Mouse (Mus musculus): Measurements from ENCODE around the gene Zkscan14. TPM values are rescaled to one million over a fixed set of nuclear protein-coding genes. Genes with fewer than 3 reads are reported as not detected.

The Zkscan14 gene
- total and polyA plus RNA-seq, 3 experiments: 6.7 to 7.5 TPM; not detected in 1

GRCm38 (mm10) chr5:145166536-145167305, 34.9 kb downstream of the Zkscan14 start, which contains the start of the genes Ptcd1 and Cpsf4 (continued):
- TF ChIP-seq E2F4 (IDR thresholded peaks at IDR 0.05; ENCODE audit: borderline replicate concordance, low read depth, low read length) (no peak), TCF12 (IDR thresholded peaks at IDR 0.05; ENCODE audit: low read depth, low read length) (peak; percentile 54), MAFK (IDR thresholded peaks at IDR 0.05; ENCODE audit: borderline replicate concordance, low read depth, low read length) (no peak), ZNF384 (IDR thresholded peaks at IDR 0.05; ENCODE audit: low read depth, low read length) (peak; percentile 70), ZC3H11A (IDR thresholded peaks at IDR 0.05; ENCODE audit: low read depth, low read length) (no peak), CTCF (IDR thresholded peaks at IDR 0.05 in 2 of 3, conservative IDR thresholded peaks at IDR 0.05 in 1 of 3; ENCODE audit: control insufficient read depth in 1 of 3, insufficient read depth in 1 of 3, low read depth in 2 of 3, low read length in 3 of 3, poor library complexity in 1 of 3, severe bottlenecking in 1 of 3) (no peak), MYC (IDR thresholded peaks at IDR 0.05; ENCODE audit: low read depth, low read length) (peak; percentile 35; the same call in 1 of the 2 replicates), RAD21 (IDR thresholded peaks at IDR 0.05; ENCODE audit: low read depth, low read length) (no peak), EP300 (IDR thresholded peaks at IDR 0.05; ENCODE audit: low read depth in 1 of 2, low read length in 2 of 2) (0 out of 4 replicates have a peak, but pooled peaks of 1 of the 2 experiments have one; percentile 11), SMC3 (IDR thresholded peaks at IDR 0.05; ENCODE audit: low read depth, low read length) (no peak), USF1 (IDR thresholded peaks at IDR 0.05; ENCODE audit: low read depth, low read length) (no peak), NRF1 (IDR thresholded peaks at IDR 0.05; ENCODE audit: insufficient read depth, low read depth, low read length, poor library complexity, severe bottlenecking) (peak; percentile 94), JUND (IDR thresholded peaks at IDR 0.05; ENCODE audit: low read depth, low read length) (no peak), ETS1 (IDR thresholded peaks at IDR 0.05; ENCODE audit: low read depth, low read length) (peak; percentile 58; the same call in 1 of the 2 replicates), TAL1 (IDR thresholded peaks at IDR 0.05; ENCODE audit: low read length) (no peak), MEF2A (IDR thresholded peaks at IDR 0.05; ENCODE audit: extremely low read depth, insufficient replicate concordance, low read depth, low read length, poor library complexity, severe bottlenecking) (no peak), SIN3A (IDR thresholded peaks at IDR 0.05; ENCODE audit: low read length) (peak; percentile 99), HCFC1 (IDR thresholded peaks at IDR 0.05; ENCODE audit: low read depth, low read length) (peak; percentile 94), ZKSCAN1 (IDR thresholded peaks at IDR 0.05; ENCODE audit: low read depth, low read length) (no peak), MYB (IDR thresholded peaks at IDR 0.05; ENCODE audit: low read depth, low read length) (no peak), ELF1 (IDR thresholded peaks at IDR 0.05; ENCODE audit: low read depth, low read length) (peak; percentile 65; the same call in 1 of the 2 replicates)

GRCm38 (mm10) chr5:145165184-145165583, 36.5 kb downstream of the Zkscan14 start:
- no peak overlapping the region for H3K9ac ChIP-seq (ENCODE audit: control insufficient read depth, low read depth, low read length, poor library complexity, severe bottlenecking)
- no peak overlapping the region for H3K27ac ChIP-seq (ENCODE audit: control insufficient read depth, low read depth, low read length)
- DNase-seq (ENCODE audit: low read depth, low spot score): no peak
- peaks cover 2 to 9% of the 10 kb centered on the region in 2 experiments for H3K36me3 ChIP-seq (ENCODE audit: control insufficient read depth in 1 of 2, insufficient read depth in 2 of 2, low read length in 2 of 2)
- no peaks in the 10 kb centered on the region for H3K27me3 ChIP-seq (ENCODE audit: control insufficient read depth in 1 of 2, insufficient read depth in 2 of 2, low read length in 2 of 2)
- H3K4me1 ChIP-seq (ENCODE audit: control insufficient read depth in 1 of 2, insufficient read depth in 2 of 2, low read length in 2 of 2): peaks cover 0 to 10% of the 10 kb centered on the region in 2 experiments; a peak in 3 of 4 replicates
- no peaks in the 10 kb centered on the region for H3K9me3 ChIP-seq (replicated peaks; ENCODE audit: insufficient read depth, low read length)
- TF ChIP-seq TAL1 (IDR thresholded peaks at IDR 0.05; ENCODE audit: low read length) (no peak), HCFC1 (IDR thresholded peaks at IDR 0.05; ENCODE audit: low read depth, low read length) (no peak)
- no peak overlapping the region for H3K4me3 ChIP-seq (ENCODE audit: control insufficient read depth in 1 of 2, insufficient read depth in 1 of 2, low read depth in 2 of 2, low read length in 2 of 2)
- H3K79me2 ChIP-seq (ENCODE audit: control insufficient read depth, insufficient read depth, low read length, poor library complexity): peaks cover 31% of the 10 kb centered on the region

Data from MEL (cell line).